Mouse (Mus musculus) lung, embryonic 15.5 days (tissue): Measurements from ENCODE around the gene Ppp2r2c. TPM values are rescaled to one million over a fixed set of nuclear protein-coding genes. Genes with fewer than 3 reads are reported as not detected.
A peak's percentile ranks its signal among the peaks of the same experiment; 100 is the strongest.

ENCODE experiments used
- ATAC-seq: fragments of 200-750 bp; cut with Nextera tagmentation; 2 replicates; pipeline ENCODE4 v1.8.0; 2017; ENCODE audit warnings: moderate number of reproducible peaks, borderline replicate concordance; ENCODE audit not compliant: low FRiP score, low TSS enrichment; ENCODE audit errors: extremely low read depth
- H3K27ac ChIP-seq: fragments of 300-500 bp; sonication (generic); 2 replicates; pipeline ENCODE4 v1.5.1; 2015; ENCODE audit warnings: moderate library complexity, mild to moderate bottlenecking, inconsistent platforms
- H3K27me3 ChIP-seq: fragments of 300-500 bp; sonication (generic); 2 replicates; pipeline ENCODE4 v1.6.1; 2015; ENCODE audit warnings: inconsistent platforms
- H3K36me3 ChIP-seq: fragments of 300-500 bp; sonication (generic); 2 replicates; pipeline ENCODE4 v1.6.1; 2015; ENCODE audit warnings: inconsistent platforms
- H3K4me1 ChIP-seq: fragments of 300-500 bp; sonication (generic); 2 replicates; pipeline ENCODE4 v1.6.1; 2015; ENCODE audit warnings: inconsistent platforms
- H3K4me2 ChIP-seq: fragments of 300-500 bp; sonication (generic); 2 replicates; pipeline ENCODE4 v1.6.1; 2015; ENCODE audit warnings: inconsistent platforms, mild to moderate bottlenecking, moderate library complexity
- H3K4me3 ChIP-seq: fragments of 300-500 bp; sonication (generic); 2 replicates; pipeline ENCODE4 v1.5.1; 2015; ENCODE audit warnings: mild to moderate bottlenecking, inconsistent platforms
- H3K9ac ChIP-seq: fragments of 300-500 bp; sonication (generic); 2 replicates; pipeline ENCODE4 v1.6.1; 2015; ENCODE audit warnings: inconsistent platforms
- H3K9me3 ChIP-seq: fragments of 300-500 bp; sonication (generic); 2 replicates; pipeline ENCODE4 v1.6.1; 2016; ENCODE audit warnings: inconsistent platforms
- WGBS: fragments of 180-500 bp; shearing (Covaris S2); methylation state at CpG from one replicate; pipeline ENCODE4 v1.1.7; 2015; 5-methylcytosine and 5-hydroxymethylcytosine counted together
- polyA plus RNA-seq: library from polyadenylated mRNA; unstranded; fragments of >200 nt; fragmentation: Nextera tagmentation; extraction: Ambion mirVana; gene quantifications from 2 replicates; pipeline ENCODE4 v1.2.1, GENCODE M21; 2015

Gene Ppp2r2c
- polyA plus RNA-seq, 1 experiment from 2014 or later = 0.26 TPM

GRCm38 (mm10) chr5:36975336-36975735, 107.0 kb downstream of the Ppp2r2c start:
- 85% methylated on average over 13 of the region's 13 CpGs for WGBS
- no peaks in the 10 kb centered on the region for H3K27me3 ChIP-seq
- no peaks in the 10 kb centered on the region for H3K4me1 ChIP-seq
- H3K4me2 ChIP-seq = no peak overlapping the region
- no peaks in the 10 kb centered on the region for H3K9me3 ChIP-seq
- peaks cover 7% of the 10 kb centered on the region; the same call in 1 of the 2 replicates for H3K36me3 ChIP-seq
- H3K27ac ChIP-seq = no peak overlapping the region
- no peak overlapping the region for H3K9ac ChIP-seq
- no peak overlapping the region for H3K4me3 ChIP-seq
- ATAC-seq = no peak

GRCm38 (mm10) chr5:36977809-36978208, 109.5 kb downstream of the Ppp2r2c start:
- H3K27ac ChIP-seq = no peak overlapping the region
- no peak overlapping the region for H3K4me3 ChIP-seq
- H3K4me1 ChIP-seq = no peaks in the 10 kb centered on the region
- H3K27me3 ChIP-seq = no peaks in the 10 kb centered on the region
- WGBS = 59% methylated on average over 9 of the region's 9 CpGs
- no peaks in the 10 kb centered on the region for H3K9me3 ChIP-seq
- no peak for ATAC-seq
- no peak overlapping the region for H3K9ac ChIP-seq
- peaks cover 7% of the 10 kb centered on the region; the same call in 1 of the 2 replicates for H3K36me3 ChIP-seq
- H3K4me2 ChIP-seq = no peak overlapping the region

- no peaks in the 10 kb centered on the region for H3K4me1 ChIP-seq
- H3K36me3 ChIP-seq = 0 out of 2 replicates have a peak, but pooled peaks cover 7% of the 10 kb centered on the region
- H3K27me3 ChIP-seq = no peaks in the 10 kb centered on the region
- H3K4me2 ChIP-seq = no peak overlapping the region
- no peak overlapping the region for H3K27ac ChIP-seq
- no peak for ATAC-seq
- 63% methylated on average over 8 of the region's 8 CpGs for WGBS
- H3K9me3 ChIP-seq = no peaks in the 10 kb centered on the region
- H3K9ac ChIP-seq = no peak overlapping the region
- H3K4me3 ChIP-seq = no peak overlapping the region
These were observed 110.7 kb downstream of the Ppp2r2c start for GRCm38 (mm10) chr5:36979001-36979400.

GRCm38 (mm10) chr5:36979631-36980030, 111.3 kb downstream of the Ppp2r2c start:
- 0 out of 2 replicates have a peak, but pooled peaks cover 7% of the 10 kb centered on the region for H3K36me3 ChIP-seq
- H3K9me3 ChIP-seq = no peaks in the 10 kb centered on the region
- no peaks in the 10 kb centered on the region for H3K4me1 ChIP-seq
- H3K4me3 ChIP-seq = no peak overlapping the region
- ATAC-seq = no peak
- 76% methylated on average over 7 of the region's 7 CpGs for WGBS
- H3K27ac ChIP-seq = no peak overlapping the region
- no peak overlapping the region for H3K9ac ChIP-seq
- no peaks in the 10 kb centered on the region for H3K27me3 ChIP-seq
- no peak overlapping the region for H3K4me2 ChIP-seq

GRCm38 (mm10) chr5:36982271-36982670, 114.0 kb downstream of the Ppp2r2c start:
- WGBS = 82% methylated on average over 4 of the region's 4 CpGs
- Histone ChIP-seq H3K4me2 (no peak overlapping the region), H3K27me3 (no peaks in the 10 kb centered on the region), H3K36me3 (no peaks in the 10 kb centered on the region), H3K27ac (no peak overlapping the region), H3K4me3 (no peak overlapping the region), H3K9me3 (no peaks in the 10 kb centered on the region), H3K9ac (no peak overlapping the region), H3K4me1 (no peaks in the 10 kb centered on the region)
- ATAC-seq = no peak

- Histone ChIP-seq H3K36me3 (no peaks in the 10 kb centered on the region), H3K4me1 (peaks cover 11% of the 10 kb centered on the region), H3K27me3 (no peaks in the 10 kb centered on the region), H3K27ac (no peak overlapping the region), H3K4me2 (no peak overlapping the region), H3K4me3 (no peak overlapping the region), H3K9ac (no peak overlapping the region), H3K9me3 (no peaks in the 10 kb centered on the region)
- WGBS = 67% methylated on average over 1 of the region's 1 CpGs
- ATAC-seq = no peak
These were observed 118.3 kb downstream of the Ppp2r2c start for GRCm38 (mm10) chr5:36986617-36987016.

- H3K9me3 ChIP-seq = no peaks in the 10 kb centered on the region
- no peaks in the 10 kb centered on the region for H3K36me3 ChIP-seq
- H3K9ac ChIP-seq = peak overlapping the region; percentile 71
- peaks cover 11% of the 10 kb centered on the region for H3K4me1 ChIP-seq
- peak overlapping the region; percentile 94 for H3K4me2 ChIP-seq
- WGBS = 9% methylated on average over 24 of the region's 24 CpGs
- peak; percentile 46 for ATAC-seq
- peak overlapping the region; percentile 77 for H3K4me3 ChIP-seq
- no peaks in the 10 kb centered on the region for H3K27me3 ChIP-seq
- peak overlapping the region; percentile 48 for H3K27ac ChIP-seq
These were observed 119.9 kb downstream of the Ppp2r2c start for GRCm38 (mm10) chr5:36988124-36988780.

GRCm38 (mm10) chr5:36988781-36989624, 120.7 kb downstream of the Ppp2r2c start, which contains the start of gene Wfs1:
TSS of gene Wfs1 (minus strand) at chr5:36989205.
- peak; percentile 97 for ATAC-seq
- peak within 1 kb of the TSS; percentile 77 for H3K4me3 ChIP-seq
- H3K9ac ChIP-seq = peak within 1 kb of the TSS; percentile 71
- peaks cover 11% of the 10 kb centered on the region for H3K4me1 ChIP-seq
- H3K27ac ChIP-seq = peak within 1 kb of the TSS; percentile 53
- no peaks in the 10 kb centered on the region for H3K27me3 ChIP-seq
- no peaks in the 10 kb centered on the region for H3K36me3 ChIP-seq
- H3K4me2 ChIP-seq = peak within 1 kb of the TSS; percentile 94
- H3K9me3 ChIP-seq = no peaks in the 10 kb centered on the region
- WGBS = under 1% methylated on average over 60 of the region's 60 CpGs

- no peak overlapping the region for H3K9ac ChIP-seq
- H3K9me3 ChIP-seq = no peaks in the 10 kb centered on the region
- peak overlapping the region; percentile 94 for H3K4me2 ChIP-seq
- H3K36me3 ChIP-seq = no peaks in the 10 kb centered on the region
- ATAC-seq = no peak
- H3K4me1 ChIP-seq = peaks cover 11% of the 10 kb centered on the region
- H3K4me3 ChIP-seq = peak overlapping the region; percentile 77; the same call in 1 of the 2 replicates
- no peaks in the 10 kb centered on the region for H3K27me3 ChIP-seq
- H3K27ac ChIP-seq = peak overlapping the region; percentile 53; the same call in 1 of the 2 replicates
- 4% methylated on average over 3 of the region's 3 CpGs for WGBS
These were observed 121.3 kb downstream of the Ppp2r2c start for GRCm38 (mm10) chr5:36989625-36989977.

- no peaks in the 10 kb centered on the region for H3K27me3 ChIP-seq
- ATAC-seq = no peak
- H3K4me3 ChIP-seq = no peak overlapping the region
- H3K9ac ChIP-seq = no peak overlapping the region
- 41% methylated on average over 3 of the region's 3 CpGs for WGBS
- H3K9me3 ChIP-seq = no peaks in the 10 kb centered on the region
- H3K36me3 ChIP-seq = no peaks in the 10 kb centered on the region
- no peak overlapping the region for H3K27ac ChIP-seq
- H3K4me1 ChIP-seq = peaks cover 11% of the 10 kb centered on the region
- H3K4me2 ChIP-seq = no peak overlapping the region
These were observed 121.9 kb downstream of the Ppp2r2c start for GRCm38 (mm10) chr5:36990196-36990595.

GRCm38 (mm10) chr5:36990631-36991350, 122.5 kb downstream of the Ppp2r2c start:
- Histone ChIP-seq H3K36me3 (no peaks in the 10 kb centered on the region), H3K27ac (no peak overlapping the region), H3K9ac (no peak overlapping the region), H3K27me3 (no peaks in the 10 kb centered on the region), H3K9me3 (no peaks in the 10 kb centered on the region), H3K4me1 (peaks cover 11% of the 10 kb centered on the region), H3K4me2 (no peak overlapping the region), H3K4me3 (no peak overlapping the region)
- ATAC-seq = no peak
- WGBS = 67% methylated on average over 3 of the region's 3 CpGs
